Mouse (Mus musculus) stomach, embryonic 14.5 days (tissue): ENCODE results near the gene Tbc1d16. TPM values are rescaled to one million over a fixed set of nuclear protein-coding genes. Genes with fewer than 3 reads are reported as not detected.
A peak's percentile ranks its signal among the peaks of the same experiment; 100 is the strongest.

Experiments used
- ATAC-seq: fragments of 200-750 bp; cut with Nextera tagmentation; 2 replicates; pipeline ENCODE4 v1.8.0; 2017; ENCODE audit warnings: low read depth, moderate TSS enrichment; ENCODE audit not compliant: insufficient number of reproducible peaks, insufficient read depth, low FRiP score
- H3K27ac ChIP-seq: fragments of 300-500 bp; sonication (generic); 2 replicates; pipeline ENCODE4 v1.5.1; 2014; ENCODE audit warnings: mild to moderate bottlenecking, low read length, moderate library complexity, mixed read lengths
- H3K27me3 ChIP-seq: fragments of 300-500 bp; sonication (generic); 2 replicates; pipeline ENCODE4 v1.6.1; 2014; ENCODE audit warnings: low read length, control low read depth, mixed read lengths; ENCODE audit not compliant: control insufficient read depth, insufficient read depth
- H3K36me3 ChIP-seq: fragments of 300-500 bp; sonication (generic); 2 replicates; pipeline ENCODE4 v1.6.1; 2014; ENCODE audit warnings: mild to moderate bottlenecking, control low read depth, low read length, moderate library complexity, mixed read lengths; ENCODE audit not compliant: control insufficient read depth, insufficient read depth
- H3K4me1 ChIP-seq: fragments of 300-500 bp; sonication (generic); 2 replicates; pipeline ENCODE4 v1.6.1; 2014; ENCODE audit warnings: low read length, control low read depth, mixed read lengths; ENCODE audit not compliant: control insufficient read depth, insufficient read depth
- H3K4me2 ChIP-seq: fragments of 300-500 bp; sonication (generic); replicated peaks from 2 replicates; pipeline ENCODE4 v1.6.1; 2014; ENCODE audit warnings: low read depth, low read length, control low read depth
- H3K4me3 ChIP-seq: fragments of 300-500 bp; sonication (generic); 2 replicates; pipeline ENCODE4 v1.5.1; 2014; ENCODE audit warnings: low read depth, low read length, control low read depth
- H3K9ac ChIP-seq: fragments of 300-500 bp; sonication (generic); replicated peaks from 2 replicates; pipeline ENCODE4 v1.6.1; 2014; ENCODE audit warnings: low read depth, mild to moderate bottlenecking, control low read depth, low read length, moderate library complexity, mixed read lengths
- H3K9me3 ChIP-seq: fragments of 300-500 bp; sonication (generic); 2 replicates; pipeline ENCODE4 v1.6.1; 2016; ENCODE audit warnings: low read depth, low read length, control low read depth; ENCODE audit not compliant: control insufficient read depth
- WGBS: fragments of 180-500 bp; shearing (Covaris S2); extraction: QIAGEN DNeasy Blood & Tissue Kit; methylation state at CpG from one replicate; pipeline ENCODE4 v1.1.7; 2014; 5-methylcytosine and 5-hydroxymethylcytosine counted together
- polyA plus RNA-seq: library from polyadenylated mRNA; unstranded; fragments of >200 nt; fragmentation: Nextera tagmentation; extraction: Ambion mirVana; gene quantifications from 2 replicates; pipeline ENCODE4 v1.2.1, GENCODE M21; 2014

Tbc1d16 gene
- polyA plus RNA-seq, 1 experiment from 2014 or later = 14.8 TPM

GRCm38 (mm10) chr11:119164375-119164774 is 63.9 kb downstream of the Tbc1d16 start:
- Histone ChIP-seq H3K27me3 (no peaks in the 10 kb centered on the region), H3K9me3 (no peaks in the 10 kb centered on the region), H3K4me3 (no peak overlapping the region), H3K9ac (no peak overlapping the region), H3K36me3 (no peaks in the 10 kb centered on the region), H3K4me2 (no peak overlapping the region), H3K4me1 (0 out of 2 replicates have a peak, but pooled peaks cover 7% of the 10 kb centered on the region), H3K27ac (no peak overlapping the region)
- no peak for ATAC-seq
- WGBS = 91% methylated on average over 7 of the region's 7 CpGs

- H3K27me3 ChIP-seq = no peaks in the 10 kb centered on the region
- no peak overlapping the region for H3K4me2 ChIP-seq
- H3K4me1 ChIP-seq = 0 out of 2 replicates have a peak, but pooled peaks cover 7% of the 10 kb centered on the region
- 88% methylated on average over 7 of the region's 7 CpGs for WGBS
- ATAC-seq = no peak
- no peak overlapping the region for H3K9ac ChIP-seq
- H3K9me3 ChIP-seq = no peaks in the 10 kb centered on the region
- H3K36me3 ChIP-seq = no peaks in the 10 kb centered on the region
- H3K4me3 ChIP-seq = no peak overlapping the region
- H3K27ac ChIP-seq = peak overlapping the region; percentile 59; the same call in 1 of the 2 replicates
Measured at GRCm38 (mm10) chr11:119163734-119163992, 64.6 kb downstream of the Tbc1d16 start.

GRCm38 (mm10) chr11:119162959-119163733 is 65.2 kb downstream of the Tbc1d16 start:
- no peak for ATAC-seq
- Histone ChIP-seq H3K27ac (peak overlapping the region; percentile 59; the same call in 1 of the 2 replicates), H3K9me3 (no peaks in the 10 kb centered on the region), H3K4me1 (0 out of 2 replicates have a peak, but pooled peaks cover 7% of the 10 kb centered on the region), H3K9ac (no peak overlapping the region), H3K36me3 (no peaks in the 10 kb centered on the region), H3K4me2 (no peak overlapping the region), H3K4me3 (no peak overlapping the region), H3K27me3 (no peaks in the 10 kb centered on the region)
- WGBS = 53% methylated on average over 22 of the region's 22 CpGs

GRCm38 (mm10) chr11:119161665-119162064 is 66.6 kb downstream of the Tbc1d16 start:
- H3K9ac ChIP-seq = no peak overlapping the region
- H3K27ac ChIP-seq = no peak overlapping the region
- no peaks in the 10 kb centered on the region for H3K36me3 ChIP-seq
- no peaks in the 10 kb centered on the region for H3K27me3 ChIP-seq
- WGBS = 90% methylated on average over 2 of the region's 2 CpGs
- no peak overlapping the region for H3K4me2 ChIP-seq
- no peak overlapping the region for H3K4me3 ChIP-seq
- H3K9me3 ChIP-seq = no peaks in the 10 kb centered on the region
- H3K4me1 ChIP-seq = 0 out of 2 replicates have a peak, but pooled peaks cover 7% of the 10 kb centered on the region
- no peak for ATAC-seq

GRCm38 (mm10) chr11:119160050-119160449 is 68.2 kb downstream of the Tbc1d16 start:
- Histone ChIP-seq H3K4me2 (no peak overlapping the region), H3K4me3 (no peak overlapping the region), H3K36me3 (peaks cover 7% of the 10 kb centered on the region; the same call in 1 of the 2 replicates), H3K9ac (no peak overlapping the region), H3K27me3 (no peaks in the 10 kb centered on the region), H3K27ac (no peak overlapping the region), H3K4me1 (0 out of 2 replicates have a peak, but pooled peaks cover 5% of the 10 kb centered on the region), H3K9me3 (no peaks in the 10 kb centered on the region)
- 91% methylated on average over 5 of the region's 5 CpGs for WGBS
- no peak for ATAC-seq

- H3K9ac ChIP-seq = no peak overlapping the region
- 50% methylated on average over 11 of the region's 11 CpGs for WGBS
- H3K4me2 ChIP-seq = no peak overlapping the region
Measured at GRCm38 (mm10) chr11:119159496-119159895, 68.8 kb downstream of the Tbc1d16 start.

GRCm38 (mm10) chr11:119157377-119158189 is 70.7 kb downstream of the Tbc1d16 start:
- no peak overlapping the region for H3K4me2 ChIP-seq
- H3K9ac ChIP-seq = no peak overlapping the region
- H3K27me3 ChIP-seq = no peaks in the 10 kb centered on the region
- H3K36me3 ChIP-seq = peaks cover 26% of the 10 kb centered on the region
- no peak overlapping the region for H3K4me3 ChIP-seq
- H3K9me3 ChIP-seq = no peaks in the 10 kb centered on the region
- no peaks in the 10 kb centered on the region for H3K4me1 ChIP-seq
- ATAC-seq = no peak
- no peak overlapping the region for H3K27ac ChIP-seq
- 44% methylated on average over 20 of the region's 20 CpGs for WGBS

More at GRCm38 (mm10) chr11:119159496-119159895, 68.8 kb downstream of the Tbc1d16 start:
- no peaks in the 10 kb centered on the region for H3K27me3 ChIP-seq
- H3K36me3 ChIP-seq = peaks cover 13% of the 10 kb centered on the region
- no peak overlapping the region for H3K27ac ChIP-seq
- 0 out of 2 replicates have a peak, but pooled peaks have one; percentile 29 for ATAC-seq
- H3K9me3 ChIP-seq = no peaks in the 10 kb centered on the region
- 0 out of 2 replicates have a peak, but pooled peaks cover 5% of the 10 kb centered on the region for H3K4me1 ChIP-seq
- H3K4me3 ChIP-seq = no peak overlapping the region

- H3K4me1 ChIP-seq = no peaks in the 10 kb centered on the region
- WGBS = 55% methylated on average over 24 of the region's 24 CpGs
- peaks cover 29% of the 10 kb centered on the region for H3K36me3 ChIP-seq
- no peak for ATAC-seq
- no peak overlapping the region for H3K4me2 ChIP-seq
- no peaks in the 10 kb centered on the region for H3K27me3 ChIP-seq
- no peak overlapping the region for H3K27ac ChIP-seq
- no peak overlapping the region for H3K9ac ChIP-seq
- no peak overlapping the region for H3K4me3 ChIP-seq
- no peaks in the 10 kb centered on the region for H3K9me3 ChIP-seq
Measured at GRCm38 (mm10) chr11:119156481-119157254, 71.6 kb downstream of the Tbc1d16 start.
